Mouse (Mus musculus) myocyte (in vitro differentiated cells): ENCODE measurements around the gene Tmem56. TPM values are rescaled to one million over a fixed set of nuclear protein-coding genes. Genes with fewer than 3 reads are reported as not detected.

Experiments used
- H3K27me3 ChIP-seq: one replicate; pipeline ENCODE4 v1.6.1; 2011; ENCODE audit not compliant: control insufficient read depth, insufficient read depth, insufficient read length
- H3K36me3 ChIP-seq: one replicate; pipeline ENCODE4 v1.6.1; 2011; ENCODE audit not compliant: control insufficient read depth, insufficient read depth
- H3K4me2 ChIP-seq: one replicate; pipeline ENCODE4 v1.6.1; 2011; ENCODE audit warnings: low read depth, control low read depth
- H3K4me3 ChIP-seq: one replicate; pipeline ENCODE4 v1.5.1; 2011; ENCODE audit warnings: mild to moderate bottlenecking, control low read depth, moderate library complexity
- H3K79me2 ChIP-seq: one replicate; pipeline ENCODE4 v1.6.1; 2011; ENCODE audit not compliant: control insufficient read depth, insufficient read depth
- H3ac ChIP-seq: one replicate; pipeline ENCODE4 v1.6.1; 2011; ENCODE audit not compliant: control insufficient read depth, insufficient read length
- CEBPB ChIP-seq: IDR thresholded peaks from 2 replicates; pipeline ENCODE4 v1.6.1; 2011; ENCODE audit warnings: mild to moderate bottlenecking, moderate library complexity; ENCODE audit not compliant: poor library complexity, insufficient read depth, severe bottlenecking
- E2F4 ChIP-seq: IDR thresholded peaks from one replicate; pipeline ENCODE4 v1.6.1; 2011; ENCODE audit warnings: mild to moderate bottlenecking, control low read depth, moderate library complexity; ENCODE audit not compliant: insufficient read depth
- MAX ChIP-seq: IDR thresholded peaks from one replicate; pipeline ENCODE4 v1.6.1; 2011; ENCODE audit warnings: low read depth, mild to moderate bottlenecking, control low read depth
- MYOD1 ChIP-seq, 3 experiments: IDR thresholded peaks; one replicate each; pipeline ENCODE4 v1.6.1; 2011; ENCODE audit warnings: control low read depth in 2 of 3, low read depth in 2 of 3, mild to moderate bottlenecking in 2 of 3, moderate library complexity in 1 of 3; ENCODE audit not compliant: insufficient read length in 2 of 3, control insufficient read depth in 1 of 3
- MYOG ChIP-seq, 3 experiments: IDR thresholded peaks; one replicate each; pipeline ENCODE4 v1.6.1; 2011; ENCODE audit warnings: control low read depth in 2 of 3, low read depth in 2 of 3, mild to moderate bottlenecking in 2 of 3; ENCODE audit not compliant: insufficient read length in 2 of 3, control insufficient read depth in 1 of 3, insufficient read depth in 1 of 3
- POLR2A ChIP-seq: IDR thresholded peaks from one replicate; pipeline ENCODE4 v1.6.1; 2011; ENCODE audit warnings: low read depth, mild to moderate bottlenecking, control low read depth, moderate library complexity; ENCODE audit not compliant: insufficient read length
- POLR2AphosphoS2 ChIP-seq: IDR thresholded peaks from one replicate; pipeline ENCODE4 v1.6.1; 2011; ENCODE audit warnings: low read depth, control low read depth; ENCODE audit not compliant: insufficient read length
- REST ChIP-seq: IDR thresholded peaks from one replicate; pipeline ENCODE4 v1.6.1; 2011; ENCODE audit warnings: mild to moderate bottlenecking, control low read depth, moderate library complexity; ENCODE audit not compliant: insufficient read depth, insufficient read length
- SRF ChIP-seq: IDR thresholded peaks from one replicate; pipeline ENCODE4 v1.6.1; 2011; ENCODE audit warnings: low read depth; ENCODE audit not compliant: control insufficient read depth, insufficient read length
- TCF12 ChIP-seq: IDR thresholded peaks from one replicate; pipeline ENCODE4 v1.6.1; 2011; ENCODE audit warnings: mild to moderate bottlenecking, control low read depth; ENCODE audit not compliant: poor library complexity, insufficient read depth, severe bottlenecking
- TCF3 ChIP-seq: IDR thresholded peaks from one replicate; pipeline ENCODE4 v1.6.1; 2011; ENCODE audit warnings: low read depth, control low read depth; ENCODE audit not compliant: insufficient read length
- USF1 ChIP-seq: IDR thresholded peaks from one replicate; pipeline ENCODE4 v1.6.1; 2011; ENCODE audit warnings: low read depth, mild to moderate bottlenecking, control low read depth, moderate library complexity
- polyA plus RNA-seq: library from polyadenylated mRNA; unstranded; fragments of >200 nt; fragmentation: generic; extraction: Trizol; gene quantifications from one replicate; pipeline ENCODE4 v1.2.1, GENCODE M21; 2012; ENCODE audit warnings: missing spikeins

Gene Tmem56
- polyA plus RNA-seq, 1 experiment: 0.13 TPM

- Histone ChIP-seq H3ac (no peak overlapping the region), H3K27me3 (no peaks in the 10 kb centered on the region), H3K36me3 (no peaks in the 10 kb centered on the region), H3K4me2 (no peak overlapping the region), H3K79me2 (no peaks in the 10 kb centered on the region), H3K4me3 (no peak overlapping the region)
- TF ChIP-seq MAX: no peak
- no peak for TF ChIP-seq SRF
- no peak for TF ChIP-seq USF1
- TF ChIP-seq TCF12: no peak
- TF ChIP-seq TCF3: no peak
- no peak for TF ChIP-seq POLR2AphosphoS2
- TF ChIP-seq E2F4: no peak
- no peak for TF ChIP-seq MYOG (IDR thresholded peaks at IDR 0.05; ENCODE audit: control insufficient read depth in 1 of 3, insufficient read depth in 1 of 3, insufficient read length in 2 of 3, low read depth in 2 of 3)
- TF ChIP-seq CEBPB: no peak
- no peak for TF ChIP-seq POLR2A
- no peak for TF ChIP-seq MYOD1 (IDR thresholded peaks at IDR 0.05; ENCODE audit: control insufficient read depth in 1 of 3, insufficient read length in 2 of 3, low read depth in 2 of 3)
- TF ChIP-seq REST: no peak
Observed at GRCm38 (mm10) chr3:121224763-121225162, 58.1 kb downstream of the Tmem56 start.

GRCm38 (mm10) chr3:121224185-121224584 lies 58.7 kb downstream of the Tmem56 start:
- Histone ChIP-seq H3K79me2 (no peaks in the 10 kb centered on the region), H3K4me2 (no peak overlapping the region), H3ac (no peak overlapping the region), H3K36me3 (no peaks in the 10 kb centered on the region), H3K4me3 (no peak overlapping the region), H3K27me3 (peaks cover 4% of the 10 kb centered on the region)
- TF ChIP-seq TCF3 (no peak), MYOD1 (IDR thresholded peaks at IDR 0.05; ENCODE audit: control insufficient read depth in 1 of 3, insufficient read length in 2 of 3, low read depth in 2 of 3) (no peak), TCF12 (no peak), MYOG (IDR thresholded peaks at IDR 0.05; ENCODE audit: control insufficient read depth in 1 of 3, insufficient read depth in 1 of 3, insufficient read length in 2 of 3, low read depth in 2 of 3) (no peak), E2F4 (no peak), USF1 (no peak), CEBPB (no peak), MAX (no peak), POLR2AphosphoS2 (no peak), SRF (no peak), REST (no peak), POLR2A (no peak)

DNA sequence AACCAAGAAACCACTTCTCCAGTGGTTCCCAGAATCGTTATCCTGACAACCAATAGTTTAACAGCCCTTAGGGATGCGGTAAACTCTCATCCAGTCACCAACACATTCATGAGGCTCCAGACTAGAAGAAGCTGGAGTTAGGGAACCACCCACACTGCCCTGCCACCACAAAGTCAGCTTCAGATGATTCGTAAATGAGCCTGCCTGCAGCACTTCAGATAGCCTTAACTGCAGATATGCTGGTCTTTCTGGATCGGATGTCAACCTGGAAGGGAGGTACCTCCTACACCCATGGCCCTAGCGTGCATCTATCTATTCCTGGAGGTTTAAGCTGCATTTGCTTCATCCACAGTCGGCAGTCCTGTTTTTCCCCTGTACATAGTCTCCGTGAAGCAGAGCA lies 60.9 kb downstream of the Tmem56 start:
- TF ChIP-seq POLR2A (no peak), TCF12 (no peak), TCF3 (no peak), MYOD1 (IDR thresholded peaks at IDR 0.05; ENCODE audit: control insufficient read depth in 1 of 3, insufficient read length in 2 of 3, low read depth in 2 of 3) (no peak), MYOG (IDR thresholded peaks at IDR 0.05; ENCODE audit: control insufficient read depth in 1 of 3, insufficient read depth in 1 of 3, insufficient read length in 2 of 3, low read depth in 2 of 3) (no peak), MAX (no peak)
- Histone ChIP-seq H3K79me2 (no peaks in the 10 kb centered on the region), H3K4me3 (no peak overlapping the region), H3K27me3 (peaks cover 5% of the 10 kb centered on the region), H3K36me3 (no peaks in the 10 kb centered on the region), H3K4me2 (no peak overlapping the region), H3ac (no peak overlapping the region)

DNA sequence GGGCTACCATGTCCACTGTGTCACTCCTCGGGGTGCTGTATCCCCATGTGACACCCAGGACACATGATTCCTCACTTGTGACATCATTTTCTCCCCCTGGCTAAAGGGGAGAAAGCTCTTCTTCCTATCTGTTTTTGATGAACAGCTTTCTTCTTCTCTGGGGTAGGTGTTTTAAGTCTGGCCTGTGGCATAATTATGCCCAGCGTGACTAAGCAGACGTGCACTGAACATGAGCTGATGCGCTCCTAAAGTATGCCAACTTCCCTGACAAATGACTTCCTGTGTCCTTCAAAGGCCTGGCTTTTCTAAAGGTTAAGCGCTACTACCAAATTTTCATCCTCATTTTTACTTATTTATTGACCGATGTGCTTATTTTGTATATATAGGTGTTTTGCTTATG lies 65.9 kb downstream of the Tmem56 start:
- Histone ChIP-seq H3K36me3 (no peaks in the 10 kb centered on the region), H3ac (no peak overlapping the region), H3K79me2 (no peaks in the 10 kb centered on the region), H3K27me3 (peaks cover 5% of the 10 kb centered on the region), H3K4me2 (no peak overlapping the region), H3K4me3 (no peak overlapping the region)
- TF ChIP-seq POLR2A (no peak), MAX (no peak), TCF12 (no peak), REST (no peak), USF1 (no peak), MYOD1 (IDR thresholded peaks at IDR 0.05; ENCODE audit: control insufficient read depth in 1 of 3, insufficient read length in 2 of 3, low read depth in 2 of 3) (no peak), SRF (no peak), POLR2AphosphoS2 (no peak), CEBPB (no peak), E2F4 (no peak), MYOG (IDR thresholded peaks at IDR 0.05; ENCODE audit: control insufficient read depth in 1 of 3, insufficient read depth in 1 of 3, insufficient read length in 2 of 3, low read depth in 2 of 3) (no peak), TCF3 (no peak)

GRCm38 (mm10) chr3:121213501-121213900 lies 69.4 kb downstream of the Tmem56 start:
- H3K36me3 ChIP-seq: no peaks in the 10 kb centered on the region
- H3ac ChIP-seq: no peak overlapping the region
- H3K4me2 ChIP-seq: no peak overlapping the region
- H3K4me3 ChIP-seq: no peak overlapping the region
- TF ChIP-seq MYOG (IDR thresholded peaks at IDR 0.05; ENCODE audit: control insufficient read depth in 1 of 3, insufficient read depth in 1 of 3, insufficient read length in 2 of 3, low read depth in 2 of 3): no peak
- no peak for TF ChIP-seq TCF12
- no peak for TF ChIP-seq REST
- TF ChIP-seq POLR2A: no peak
- TF ChIP-seq MYOD1 (IDR thresholded peaks at IDR 0.05; ENCODE audit: control insufficient read depth in 1 of 3, insufficient read length in 2 of 3, low read depth in 2 of 3): no peak
- no peak for TF ChIP-seq USF1
- no peak for TF ChIP-seq TCF3
- no peak for TF ChIP-seq CEBPB
- TF ChIP-seq E2F4: no peak
- no peak for TF ChIP-seq SRF
- TF ChIP-seq POLR2AphosphoS2: no peak
- TF ChIP-seq MAX: no peak
- H3K27me3 ChIP-seq: no peaks in the 10 kb centered on the region
- H3K79me2 ChIP-seq: no peaks in the 10 kb centered on the region
